ENCODE assay signal across 28 mouse cellular contexts in the genomic region with DNA sequence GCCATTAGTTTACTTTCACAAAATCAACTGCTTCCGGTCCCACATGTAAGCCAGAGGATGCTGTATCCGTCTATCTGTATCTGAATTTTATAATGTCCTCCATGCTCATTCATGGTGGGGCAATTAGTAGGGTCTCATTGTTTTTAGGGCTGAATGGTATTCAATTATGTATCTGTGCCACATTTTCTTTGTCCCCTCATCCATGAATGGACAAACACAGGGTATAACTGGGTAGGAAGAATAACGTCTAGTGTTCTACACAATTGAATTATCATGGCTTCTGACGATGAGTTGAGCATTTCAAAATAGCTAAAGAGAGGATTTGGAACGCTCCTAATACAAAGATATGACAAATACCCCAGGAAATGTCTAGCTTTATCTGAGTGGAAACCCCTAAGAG.
"Had no signal": no experiment of that assay in that cellular context is flagged by ENCODE, and none has a peak within 500 bp of the region (broad histone marks: within the 10 kb centered on the region; RNA-seq: fewer than 3 reads in every experiment).

No protein-coding gene starts in this region.

- DNase-seq: cerebellum, adult 8-10 months; cerebellum, adult 9-10 months; cerebellum, adult 9-11 months; cerebellum, postnatal 10 days; cerebellum, postnatal 14 days; cerebellum, postnatal 25 days; cerebellum, postnatal 36 days; embryo, embryonic 11 days; forebrain, postnatal 0 days; gastrocnemius, adult 2 months; gastrocnemius, postnatal 10 days; gastrocnemius, postnatal 14 days; gastrocnemius, postnatal 25 days; gastrocnemius, postnatal 36 days; heart, adult 11 months; heart, adult 18-20 months; heart, adult 2 months had no signal

- H3K9me3 ChIP-seq: embryonic facial prominence, embryonic 10.5 days; embryonic facial prominence, embryonic 12.5 days; embryonic facial prominence, embryonic 13.5 days; embryonic facial prominence, embryonic 15.5 days; forebrain, embryonic 10.5 days; forebrain, embryonic 12.5 days; forebrain, embryonic 13.5 days; forebrain, embryonic 15.5 days had no signal

- H3K4me2 ChIP-seq: embryonic facial prominence, embryonic 12.5 days; embryonic facial prominence, embryonic 13.5 days; embryonic facial prominence, embryonic 15.5 days; forebrain, embryonic 12.5 days; forebrain, embryonic 13.5 days; forebrain, embryonic 15.5 days had no signal

- ATAC-seq: forebrain, embryonic 13.5 days; forebrain, embryonic 14.5 days; forebrain, embryonic 15.5 days; forebrain, embryonic 16.5 days; forebrain, postnatal 0 days had no signal

- H3K27ac ChIP-seq: embryonic facial prominence, embryonic 10.5 days; embryonic facial prominence, embryonic 12.5 days; embryonic facial prominence, embryonic 13.5 days; embryonic facial prominence, embryonic 15.5 days; forebrain, embryonic 10.5 days; forebrain, embryonic 12.5 days; forebrain, embryonic 13.5 days; forebrain, embryonic 15.5 days; gastrocnemius, adult 2 months had no signal

- H3K4me1 ChIP-seq: embryonic facial prominence, embryonic 15.5 days had no signal

- H3K4me3 ChIP-seq: embryonic facial prominence, embryonic 10.5 days; embryonic facial prominence, embryonic 12.5 days; embryonic facial prominence, embryonic 13.5 days; embryonic facial prominence, embryonic 15.5 days; erythroblast, embryonic 14.5 days; forebrain, embryonic 10.5 days; forebrain, embryonic 12.5 days; forebrain, embryonic 13.5 days; forebrain, embryonic 15.5 days; gastrocnemius, adult 2 months; heart, adult 2 months had no signal

- H3K9ac ChIP-seq: embryonic facial prominence, embryonic 12.5 days; embryonic facial prominence, embryonic 13.5 days; embryonic facial prominence, embryonic 15.5 days; forebrain, embryonic 12.5 days; forebrain, embryonic 13.5 days; forebrain, embryonic 15.5 days; forebrain, postnatal 0 days had no signal

- H3K27me3 ChIP-seq: embryonic facial prominence, embryonic 12.5 days; embryonic facial prominence, embryonic 13.5 days; embryonic facial prominence, embryonic 15.5 days; forebrain, embryonic 12.5 days; forebrain, embryonic 13.5 days; forebrain, embryonic 15.5 days had no signal

- H3K36me3 ChIP-seq: embryonic facial prominence, embryonic 10.5 days; embryonic facial prominence, embryonic 12.5 days; embryonic facial prominence, embryonic 13.5 days; embryonic facial prominence, embryonic 15.5 days; forebrain, embryonic 10.5 days; forebrain, embryonic 12.5 days; forebrain, embryonic 15.5 days had no signal
